Mouse (Mus musculus): ENCODE measurements at regions not wholly inside any gene's neighbourhood (a gene's known extent, or its start where the extent isn't known, plus 50 kb on each side); places are given as distances from the start of the nearest gene placed in this dataset.

- DNase-seq (ENCODE audit: low spot score) = no peak
These were observed 476.3 kb upstream of the Syt1 start for GRCm38 (mm10) chr10:109486917-109487604.

GRCm38 (mm10) chr10:109480551-109480950 lies 469.8 kb upstream of the Syt1 start:
- no peak for DNase-seq (ENCODE audit: low spot score)

- DNase-seq (ENCODE audit: low spot score) = no peak
These were observed 469.2 kb upstream of the Syt1 start for GRCm38 (mm10) chr10:109479941-109480340.

- DNase-seq (ENCODE audit: low spot score) = no peak
These were observed 455.7 kb upstream of the Syt1 start for GRCm38 (mm10) chr10:109466516-109466915.

- DNase-seq (ENCODE audit: low spot score) = no peak
These were observed 420.3 kb upstream of the Syt1 start for GRCm38 (mm10) chr10:109431112-109431511.

- no peak for DNase-seq (ENCODE audit: low spot score)
These were observed 417.1 kb upstream of the Syt1 start for GRCm38 (mm10) chr10:109427878-109428277.

GRCm38 (mm10) chr10:109407011-109407410 lies 396.2 kb upstream of the Syt1 start:
- no peak for DNase-seq (ENCODE audit: low spot score)

- DNase-seq (ENCODE audit: low spot score) = no peak
These were observed 394.4 kb upstream of the Syt1 start for GRCm38 (mm10) chr10:109405116-109405685.

- no peak for DNase-seq (ENCODE audit: low spot score)
These were observed 373.0 kb upstream of the Syt1 start for GRCm38 (mm10) chr10:109383758-109384157.

GRCm38 (mm10) chr10:109378846-109379245 lies 368.1 kb upstream of the Syt1 start:
- no peak for DNase-seq (ENCODE audit: low spot score)

GRCm38 (mm10) chr10:109360161-109360560 lies 349.4 kb upstream of the Syt1 start:
- DNase-seq (ENCODE audit: low spot score) = no peak

- no peak for DNase-seq (ENCODE audit: low spot score)
These were observed 348.0 kb upstream of the Syt1 start for GRCm38 (mm10) chr10:109358812-109359211.

- DNase-seq (ENCODE audit: low spot score) = no peak
These were observed 322.1 kb upstream of the Syt1 start for GRCm38 (mm10) chr10:109332846-109333386.

- DNase-seq (ENCODE audit: low spot score) = no peak
These were observed 298.5 kb upstream of the Syt1 start for GRCm38 (mm10) chr10:109309286-109309685.

- no peak for DNase-seq (ENCODE audit: low spot score)
These were observed 289.4 kb upstream of the Syt1 start for GRCm38 (mm10) chr10:109300199-109300598.

- DNase-seq (ENCODE audit: low spot score) = no peak
These were observed 289.0 kb upstream of the Syt1 start for GRCm38 (mm10) chr10:109299785-109300184.

GRCm38 (mm10) chr10:109283348-109283747 lies 272.6 kb upstream of the Syt1 start:
- DNase-seq (ENCODE audit: low spot score) = no peak

GRCm38 (mm10) chr10:109249781-109250180 lies 239.0 kb upstream of the Syt1 start:
- no peak for DNase-seq (ENCODE audit: low spot score)

- DNase-seq (ENCODE audit: low spot score) = no peak
These were observed 235.5 kb upstream of the Syt1 start for GRCm38 (mm10) chr10:109246328-109246727.

- DNase-seq (ENCODE audit: low spot score) = no peak
These were observed 226.2 kb upstream of the Syt1 start for GRCm38 (mm10) chr10:109237026-109237425.

GRCm38 (mm10) chr10:109226989-109227388 lies 216.2 kb upstream of the Syt1 start:
- no peak for DNase-seq (ENCODE audit: low spot score)

GRCm38 (mm10) chr10:109188761-109189503 lies 178.2 kb upstream of the Syt1 start:
- no peak for DNase-seq (ENCODE audit: low spot score)

GRCm38 (mm10) chr10:109188252-109188651 lies 177.5 kb upstream of the Syt1 start:
- no peak for DNase-seq (ENCODE audit: low spot score)
